Mouse (Mus musculus): ENCODE results near the gene 4931414P19Rik. TPM values are rescaled to one million over a fixed set of nuclear protein-coding genes. Genes with fewer than 3 reads are reported as not detected.

4931414P19Rik gene
- polyA plus RNA-seq (2012; rRNA removed) = 8.7 and 9.8 TPM in 2 replicates

- peak; percentile 82 for DNase-seq
- no peaks in the 10 kb centered on the region for H3K27me3 ChIP-seq (ENCODE audit: control insufficient read depth, insufficient read depth, low read length)
- peak within 1 kb of the TSS; percentile 69 for H3K4me3 ChIP-seq (ENCODE audit: control insufficient read depth, insufficient read depth, low read length)
- TF ChIP-seq CTCF (IDR thresholded peaks at IDR 0.05; ENCODE audit: borderline replicate concordance, control insufficient read depth, extremely low read depth, insufficient read depth, low read length, poor library complexity) (no peak), POLR2A (IDR thresholded peaks at IDR 0.05; ENCODE audit: control insufficient read depth, extremely low read depth, insufficient read depth, low read length, poor library complexity) (peak; percentile 45; the same call in 1 of the 2 replicates)
- peak within 1 kb of the TSS; percentile 8; the same call in 1 of the 2 replicates for H3K27ac ChIP-seq (ENCODE audit: control insufficient read depth, insufficient read depth, low read length)
- WGBS = 2% methylated on average over 39 of the region's 39 CpGs
- H3K36me3 ChIP-seq (ENCODE audit: control insufficient read depth, insufficient read depth, low read length) = no peaks in the 10 kb centered on the region
- peaks cover 4% of the 10 kb centered on the region for H3K4me1 ChIP-seq (replicated peaks; ENCODE audit: control insufficient read depth, insufficient read depth, low read length)
Measured at GRCm38 (mm10) chr14:54605752-54606321, at the start of gene 4931414P19Rik. Gene 4931414P19Rik (minus strand): TSS chr14:54605993.

GRCm38 (mm10) chr14:54653496-54653895 is 47.7 kb upstream of the 4931414P19Rik start:
- Histone ChIP-seq H3K27me3 (ENCODE audit: control insufficient read depth, insufficient read depth, low read length) (no peaks in the 10 kb centered on the region), H3K4me3 (ENCODE audit: control insufficient read depth, insufficient read depth, low read length) (peak overlapping the region; percentile 83), H3K27ac (ENCODE audit: control insufficient read depth, insufficient read depth, low read length) (peak overlapping the region; percentile 78), H3K4me1 (replicated peaks; ENCODE audit: control insufficient read depth, insufficient read depth, low read length) (peaks cover 7% of the 10 kb centered on the region), H3K36me3 (ENCODE audit: control insufficient read depth, insufficient read depth, low read length) (peaks cover 49% of the 10 kb centered on the region)
- peak; percentile 48; the same call in 1 of the 2 replicates for TF ChIP-seq POLR2A (IDR thresholded peaks at IDR 0.05; ENCODE audit: control insufficient read depth, extremely low read depth, insufficient read depth, low read length, poor library complexity)
- 0 out of 2 replicates have a peak, but pooled peaks have one; percentile 17 for TF ChIP-seq CTCF (IDR thresholded peaks at IDR 0.05; ENCODE audit: borderline replicate concordance, control insufficient read depth, extremely low read depth, insufficient read depth, low read length, poor library complexity)
- WGBS = 1% methylated on average over 12 of the region's 12 CpGs
- peak; percentile 86 for DNase-seq

DNA sequence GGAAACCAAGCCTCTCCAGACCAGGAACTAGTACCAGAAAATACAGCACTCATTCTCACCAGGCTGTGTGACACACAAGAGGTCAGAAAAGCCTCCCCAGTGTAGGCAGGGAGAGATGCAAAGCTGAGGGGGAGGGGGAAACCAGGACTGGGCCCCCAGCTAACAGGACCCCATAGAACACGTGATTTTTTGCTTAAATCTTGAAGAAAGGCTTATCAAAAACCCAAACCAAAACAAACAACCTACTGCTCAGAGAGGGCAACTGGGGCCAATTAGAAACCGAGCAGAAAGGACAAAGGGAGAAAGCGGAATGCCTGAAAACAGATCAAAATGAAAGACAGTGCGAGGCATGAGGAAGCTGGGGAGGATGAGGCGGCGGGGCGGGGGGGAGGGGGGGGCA is 47.0 kb upstream of the 4931414P19Rik start:
- H3K36me3 ChIP-seq (ENCODE audit: control insufficient read depth, insufficient read depth, low read length) = peaks cover 45% of the 10 kb centered on the region

DNA sequence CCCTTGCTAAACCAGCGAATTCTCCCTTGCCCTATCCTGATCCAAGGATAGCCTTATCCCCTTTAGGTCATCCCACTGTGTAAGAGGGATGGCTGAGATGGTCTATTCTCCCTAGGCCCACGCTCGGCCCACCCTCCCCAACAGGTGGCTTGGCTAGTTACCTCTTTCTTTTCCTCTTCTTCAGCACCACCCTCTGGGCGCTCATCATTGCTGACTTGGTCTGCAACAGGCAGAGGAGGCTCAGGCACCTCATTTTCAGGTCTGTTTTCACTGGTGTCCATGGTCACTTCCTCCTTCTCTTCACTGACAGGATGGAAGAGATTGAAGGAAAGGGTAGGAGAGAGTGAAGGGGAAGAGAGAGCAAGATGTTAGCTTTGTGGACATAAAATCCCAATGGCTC is 45.8 kb upstream of the 4931414P19Rik start:
- WGBS = 95% methylated on average over 4 of the region's 4 CpGs
- Histone ChIP-seq H3K27me3 (ENCODE audit: control insufficient read depth, insufficient read depth, low read length) (no peaks in the 10 kb centered on the region), H3K4me1 (replicated peaks; ENCODE audit: control insufficient read depth, insufficient read depth, low read length) (peaks cover 7% of the 10 kb centered on the region), H3K27ac (ENCODE audit: control insufficient read depth, insufficient read depth, low read length) (no peak overlapping the region), H3K4me3 (ENCODE audit: control insufficient read depth, insufficient read depth, low read length) (no peak overlapping the region), H3K36me3 (ENCODE audit: control insufficient read depth, insufficient read depth, low read length) (peaks cover 44% of the 10 kb centered on the region)
- no peak for DNase-seq
- TF ChIP-seq POLR2A (IDR thresholded peaks at IDR 0.05; ENCODE audit: control insufficient read depth, extremely low read depth, insufficient read depth, low read length, poor library complexity) (no peak), CTCF (IDR thresholded peaks at IDR 0.05; ENCODE audit: borderline replicate concordance, control insufficient read depth, extremely low read depth, insufficient read depth, low read length, poor library complexity) (no peak)

More for the DNA sequence above, 47.0 kb upstream of the 4931414P19Rik start:
- Histone ChIP-seq H3K4me3 (ENCODE audit: control insufficient read depth, insufficient read depth, low read length) (peak overlapping the region; percentile 31), H3K4me1 (replicated peaks; ENCODE audit: control insufficient read depth, insufficient read depth, low read length) (peaks cover 7% of the 10 kb centered on the region), H3K27me3 (ENCODE audit: control insufficient read depth, insufficient read depth, low read length) (no peaks in the 10 kb centered on the region), H3K27ac (ENCODE audit: control insufficient read depth, insufficient read depth, low read length) (peak overlapping the region; percentile 78; the same call in 1 of the 2 replicates)
- no peak for TF ChIP-seq CTCF (IDR thresholded peaks at IDR 0.05; ENCODE audit: borderline replicate concordance, control insufficient read depth, extremely low read depth, insufficient read depth, low read length, poor library complexity)
- TF ChIP-seq POLR2A (IDR thresholded peaks at IDR 0.05; ENCODE audit: control insufficient read depth, extremely low read depth, insufficient read depth, low read length, poor library complexity) = no peak
- 4% methylated on average over 6 of the region's 7 CpGs for WGBS
- DNase-seq = no peak

GRCm38 (mm10) chr14:54650621-54651454 is 45.0 kb upstream of the 4931414P19Rik start:
- WGBS = 71% methylated on average over 23 of the region's 23 CpGs
- TF ChIP-seq CTCF (IDR thresholded peaks at IDR 0.05; ENCODE audit: borderline replicate concordance, control insufficient read depth, extremely low read depth, insufficient read depth, low read length, poor library complexity) (no peak), POLR2A (IDR thresholded peaks at IDR 0.05; ENCODE audit: control insufficient read depth, extremely low read depth, insufficient read depth, low read length, poor library complexity) (no peak)
- Histone ChIP-seq H3K27me3 (ENCODE audit: control insufficient read depth, insufficient read depth, low read length) (no peaks in the 10 kb centered on the region), H3K36me3 (ENCODE audit: control insufficient read depth, insufficient read depth, low read length) (peaks cover 44% of the 10 kb centered on the region), H3K4me1 (replicated peaks; ENCODE audit: control insufficient read depth, insufficient read depth, low read length) (peaks cover 7% of the 10 kb centered on the region), H3K27ac (ENCODE audit: control insufficient read depth, insufficient read depth, low read length) (no peak overlapping the region), H3K4me3 (ENCODE audit: control insufficient read depth, insufficient read depth, low read length) (no peak overlapping the region)
- DNase-seq = peak; percentile 88

GRCm38 (mm10) chr14:54647900-54648299 is 42.1 kb upstream of the 4931414P19Rik start:
- H3K4me1 ChIP-seq (replicated peaks; ENCODE audit: control insufficient read depth, insufficient read depth, low read length) = peaks cover 6% of the 10 kb centered on the region
- H3K4me3 ChIP-seq (ENCODE audit: control insufficient read depth, insufficient read depth, low read length) = no peak overlapping the region
- peaks cover 69% of the 10 kb centered on the region for H3K36me3 ChIP-seq (ENCODE audit: control insufficient read depth, insufficient read depth, low read length)
- H3K27me3 ChIP-seq (ENCODE audit: control insufficient read depth, insufficient read depth, low read length) = no peaks in the 10 kb centered on the region; the same call in 1 of the 2 replicates
- WGBS = over 99% methylated on average over 4 of the region's 4 CpGs
- DNase-seq = no peak
- no peak for TF ChIP-seq CTCF (IDR thresholded peaks at IDR 0.05; ENCODE audit: borderline replicate concordance, control insufficient read depth, extremely low read depth, insufficient read depth, low read length, poor library complexity)
- no peak for TF ChIP-seq POLR2A (IDR thresholded peaks at IDR 0.05; ENCODE audit: control insufficient read depth, extremely low read depth, insufficient read depth, low read length, poor library complexity)
- H3K27ac ChIP-seq (ENCODE audit: control insufficient read depth, insufficient read depth, low read length) = no peak overlapping the region

Data from thymus, adult 2 months (tissue).